Mouse (Mus musculus): ENCODE measurements around the gene Agr2.
A peak's percentile ranks its signal among the peaks of the same experiment; 100 is the strongest.

The Agr2 gene

DNA sequence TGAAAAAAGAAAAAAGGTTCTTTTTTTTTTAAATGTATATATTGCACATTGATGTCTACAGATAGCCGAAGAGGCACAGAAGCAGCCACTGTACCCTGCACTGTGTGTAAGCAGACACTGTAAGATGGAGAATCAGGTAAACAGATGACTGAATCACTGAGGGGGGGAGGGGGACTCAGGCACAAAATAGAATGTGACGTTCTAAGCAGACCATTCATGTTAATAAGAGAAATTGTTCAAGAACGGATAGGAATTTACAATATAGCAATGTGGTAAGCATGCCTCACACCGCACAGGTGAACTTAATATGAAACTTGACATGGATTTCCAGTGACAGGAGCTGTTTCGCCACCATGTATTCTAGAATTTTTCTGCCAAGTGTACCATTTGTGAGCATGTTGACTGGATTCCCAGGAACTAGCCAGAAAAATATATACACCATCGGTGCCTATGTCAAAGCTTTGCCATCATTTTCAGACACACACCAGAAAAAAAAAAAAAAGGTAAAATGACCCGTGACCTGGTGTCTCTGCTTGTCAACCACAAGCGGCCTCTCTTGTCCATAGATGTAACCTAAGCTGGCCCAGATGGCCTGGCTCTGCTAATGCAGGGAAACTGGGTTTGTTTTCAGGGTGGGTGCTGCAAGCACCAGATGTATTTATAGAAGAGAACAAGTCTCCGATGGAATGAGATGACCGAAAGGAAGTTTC lies 48.0 kb downstream of the Agr2 start:
- Histone ChIP-seq H3K36me3 (ENCODE audit: insufficient read depth, low read length) (no peaks in the 10 kb centered on the region), H3K27me3 (ENCODE audit: insufficient read depth, low read length) (no peaks in the 10 kb centered on the region), H3K9me3 (ENCODE audit: low read length) (no peaks in the 10 kb centered on the region), H3K4me1 (replicated peaks; ENCODE audit: low read depth, low read length) (peaks cover 31% of the 10 kb centered on the region), H3K4me3 (replicated peaks; ENCODE audit: low read length) (peak overlapping the region; percentile 99; the same call in 1 of the 2 replicates)
- no peak for TF ChIP-seq CTCF (conservative IDR thresholded peaks at IDR 0.05; ENCODE audit: low read length)
- TF ChIP-seq NANOG (IDR thresholded peaks at IDR 0.05; ENCODE audit: borderline replicate concordance, low read length) = no peak
- no peak for TF ChIP-seq POU5F1 (IDR thresholded peaks at IDR 0.05; ENCODE audit: borderline replicate concordance, low read length)

DNA sequence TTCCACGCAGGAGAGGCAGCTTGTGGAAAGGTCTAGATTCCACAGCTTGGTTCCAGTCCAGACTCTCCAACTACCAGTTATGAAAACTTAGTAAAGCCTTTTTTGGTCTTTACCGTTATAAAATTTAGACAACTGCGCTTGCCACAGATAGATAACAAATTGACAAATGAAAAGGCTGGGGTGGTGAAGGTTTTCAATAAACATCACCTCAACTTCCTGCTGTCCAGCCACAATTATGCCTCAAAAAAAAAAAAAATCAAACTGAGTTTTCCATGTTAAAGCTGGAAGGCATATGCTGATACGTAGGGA lies 48.5 kb downstream of the Agr2 start:
- Histone ChIP-seq H3K4me3 (replicated peaks; ENCODE audit: low read length) (peak overlapping the region; percentile 99), H3K4me1 (replicated peaks; ENCODE audit: low read depth, low read length) (peaks cover 32% of the 10 kb centered on the region), H3K27me3 (ENCODE audit: insufficient read depth, low read length) (no peaks in the 10 kb centered on the region), H3K9me3 (ENCODE audit: low read length) (no peaks in the 10 kb centered on the region), H3K36me3 (ENCODE audit: insufficient read depth, low read length) (no peaks in the 10 kb centered on the region)
- no peak for TF ChIP-seq POU5F1 (IDR thresholded peaks at IDR 0.05; ENCODE audit: borderline replicate concordance, low read length)
- TF ChIP-seq CTCF (conservative IDR thresholded peaks at IDR 0.05; ENCODE audit: low read length) = no peak
- TF ChIP-seq NANOG (IDR thresholded peaks at IDR 0.05; ENCODE audit: borderline replicate concordance, low read length) = no peak

DNA sequence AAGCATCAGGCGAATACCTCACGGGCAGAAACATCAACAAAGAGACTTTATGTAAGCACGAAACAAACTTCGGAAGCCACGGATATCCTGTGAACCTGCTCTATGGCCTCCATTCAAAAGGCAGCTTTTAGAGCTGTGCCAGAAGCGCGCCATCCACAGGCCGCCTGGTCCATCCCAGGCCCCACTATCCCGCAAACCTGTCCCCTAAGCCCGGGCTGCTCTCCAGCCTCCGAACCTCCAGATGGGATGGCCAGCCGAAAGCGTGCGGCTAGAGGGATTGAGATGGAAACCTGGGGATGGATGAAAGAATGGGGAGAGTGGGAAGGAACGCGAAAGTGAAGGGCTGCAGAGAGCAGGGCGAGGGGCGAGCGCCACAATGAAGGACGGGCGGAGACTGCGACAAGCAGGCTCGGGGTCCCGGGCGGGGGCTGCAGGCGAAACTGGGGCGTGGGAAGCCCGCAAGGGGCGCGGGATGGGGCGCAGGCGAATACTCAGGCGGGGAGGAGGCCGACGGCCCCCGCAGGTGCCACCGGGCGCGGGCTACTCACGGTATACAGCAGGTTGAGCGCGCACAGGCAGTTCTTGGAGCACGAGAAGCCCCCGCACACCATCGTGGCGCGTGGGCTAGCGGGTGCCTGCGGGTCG lies 49.1 kb downstream of the Agr2 start:
- Histone ChIP-seq H3K4me1 (replicated peaks; ENCODE audit: low read depth, low read length) (peaks cover 35% of the 10 kb centered on the region), H3K36me3 (ENCODE audit: insufficient read depth, low read length) (no peaks in the 10 kb centered on the region), H3K27me3 (ENCODE audit: insufficient read depth, low read length) (no peaks in the 10 kb centered on the region), H3K4me3 (replicated peaks; ENCODE audit: low read length) (peak overlapping the region; percentile 99), H3K9me3 (ENCODE audit: low read length) (no peaks in the 10 kb centered on the region)
- TF ChIP-seq CTCF (conservative IDR thresholded peaks at IDR 0.05; ENCODE audit: low read length) = no peak; the same call in 1 of the 2 replicates
- no peak for TF ChIP-seq POU5F1 (IDR thresholded peaks at IDR 0.05; ENCODE audit: borderline replicate concordance, low read length)
- no peak for TF ChIP-seq NANOG (IDR thresholded peaks at IDR 0.05; ENCODE audit: borderline replicate concordance, low read length)

- TF ChIP-seq NANOG (IDR thresholded peaks at IDR 0.05; ENCODE audit: borderline replicate concordance, low read length) (no peak), POU5F1 (IDR thresholded peaks at IDR 0.05; ENCODE audit: borderline replicate concordance, low read length) (no peak), CTCF (conservative IDR thresholded peaks at IDR 0.05; ENCODE audit: low read length) (no peak)
- Histone ChIP-seq H3K36me3 (ENCODE audit: insufficient read depth, low read length) (no peaks in the 10 kb centered on the region), H3K4me1 (replicated peaks; ENCODE audit: low read depth, low read length) (peaks cover 35% of the 10 kb centered on the region), H3K27me3 (ENCODE audit: insufficient read depth, low read length) (no peaks in the 10 kb centered on the region), H3K9me3 (ENCODE audit: low read length) (no peaks in the 10 kb centered on the region), H3K4me3 (replicated peaks; ENCODE audit: low read length) (peak within 1 kb of the TSS; percentile 99)
These were observed 49.7 kb downstream of the Agr2 start, which contains the start of gene Tspan13 for GRCm38 (mm10) chr12:36042348-36042778. TSS of gene Tspan13 (minus strand) at chr12:36042500.

- TF ChIP-seq NANOG (IDR thresholded peaks at IDR 0.05; ENCODE audit: borderline replicate concordance, low read length) (no peak), CTCF (conservative IDR thresholded peaks at IDR 0.05; ENCODE audit: low read length) (no peak), POU5F1 (IDR thresholded peaks at IDR 0.05; ENCODE audit: borderline replicate concordance, low read length) (no peak)
- no peaks in the 10 kb centered on the region for H3K27me3 ChIP-seq (ENCODE audit: insufficient read depth, low read length)
- no peaks in the 10 kb centered on the region for H3K36me3 ChIP-seq (ENCODE audit: insufficient read depth, low read length)
- no peak overlapping the region for H3K4me3 ChIP-seq (replicated peaks; ENCODE audit: low read length)
- peaks cover 28% of the 10 kb centered on the region for H3K4me1 ChIP-seq (replicated peaks; ENCODE audit: low read depth, low read length)
- no peaks in the 10 kb centered on the region for H3K9me3 ChIP-seq (ENCODE audit: low read length)
These were observed 52.0 kb downstream of the Agr2 start for GRCm38 (mm10) chr12:36044691-36045090.

- Histone ChIP-seq H3K36me3 (ENCODE audit: insufficient read depth, low read length) (no peaks in the 10 kb centered on the region), H3K9me3 (ENCODE audit: low read length) (no peaks in the 10 kb centered on the region), H3K4me1 (replicated peaks; ENCODE audit: low read depth, low read length) (peaks cover 15% of the 10 kb centered on the region), H3K4me3 (replicated peaks; ENCODE audit: low read length) (no peak overlapping the region), H3K27me3 (ENCODE audit: insufficient read depth, low read length) (no peaks in the 10 kb centered on the region)
- no peak for TF ChIP-seq POU5F1 (IDR thresholded peaks at IDR 0.05; ENCODE audit: borderline replicate concordance, low read length)
- no peak for TF ChIP-seq CTCF (conservative IDR thresholded peaks at IDR 0.05; ENCODE audit: low read length)
- TF ChIP-seq NANOG (IDR thresholded peaks at IDR 0.05; ENCODE audit: borderline replicate concordance, low read length) = no peak
These were observed 53.5 kb downstream of the Agr2 start for GRCm38 (mm10) chr12:36046196-36046595.

DNA sequence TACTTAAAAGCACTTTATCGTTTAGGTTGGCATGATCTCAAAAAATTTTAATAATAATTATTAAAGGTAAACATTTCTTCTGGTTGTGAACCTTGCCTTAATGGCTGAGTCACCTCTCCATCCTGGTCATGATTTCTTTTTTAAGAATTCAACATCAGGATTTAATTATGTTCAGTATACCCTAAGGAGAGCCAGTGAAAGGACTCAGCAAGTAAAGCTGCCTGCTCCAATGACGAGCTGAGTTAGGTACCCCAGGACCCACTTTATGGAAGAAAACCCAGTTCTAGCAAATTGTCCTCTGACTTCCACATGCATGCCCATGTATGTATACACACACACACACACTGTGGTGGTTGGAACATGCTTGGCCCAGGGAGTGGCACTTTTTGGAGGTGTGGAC lies 54.9 kb downstream of the Agr2 start:
- H3K4me1 ChIP-seq (replicated peaks; ENCODE audit: low read depth, low read length) = peaks cover 10% of the 10 kb centered on the region
- no peaks in the 10 kb centered on the region for H3K36me3 ChIP-seq (ENCODE audit: insufficient read depth, low read length)
- no peaks in the 10 kb centered on the region for H3K27me3 ChIP-seq (ENCODE audit: insufficient read depth, low read length)
- no peak for TF ChIP-seq CTCF (conservative IDR thresholded peaks at IDR 0.05; ENCODE audit: low read length)
- no peak for TF ChIP-seq NANOG (IDR thresholded peaks at IDR 0.05; ENCODE audit: borderline replicate concordance, low read length)
- TF ChIP-seq POU5F1 (IDR thresholded peaks at IDR 0.05; ENCODE audit: borderline replicate concordance, low read length) = no peak
- no peak overlapping the region for H3K4me3 ChIP-seq (replicated peaks; ENCODE audit: low read length)
- H3K9me3 ChIP-seq (ENCODE audit: low read length) = no peaks in the 10 kb centered on the region

- Histone ChIP-seq H3K9me3 (ENCODE audit: low read length) (no peaks in the 10 kb centered on the region), H3K36me3 (ENCODE audit: insufficient read depth, low read length) (no peaks in the 10 kb centered on the region), H3K4me1 (replicated peaks; ENCODE audit: low read depth, low read length) (0 out of 2 replicates have a peak, but pooled peaks cover 4% of the 10 kb centered on the region), H3K27me3 (ENCODE audit: insufficient read depth, low read length) (no peaks in the 10 kb centered on the region), H3K4me3 (replicated peaks; ENCODE audit: low read length) (no peak overlapping the region)
- TF ChIP-seq NANOG (IDR thresholded peaks at IDR 0.05; ENCODE audit: borderline replicate concordance, low read length) (no peak), POU5F1 (IDR thresholded peaks at IDR 0.05; ENCODE audit: borderline replicate concordance, low read length) (no peak), CTCF (conservative IDR thresholded peaks at IDR 0.05; ENCODE audit: low read length) (no peak)
These were observed 57.6 kb downstream of the Agr2 start for GRCm38 (mm10) chr12:36050276-36050675.

All from E14TG2a.4 (cell line).